Mouse (Mus musculus): ENCODE measurements at regions not wholly inside any gene's neighbourhood (a gene's known extent, or its start where the extent isn't known, plus 50 kb on each side); places are given as distances from the start of the nearest gene placed in this dataset.
A peak's percentile ranks its signal among the peaks of the same experiment; 100 is the strongest.
"Not testable (repeated sequence)": the region's sequence is repeated elsewhere in the genome, so short reads cannot be mapped to it uniquely, and the experiment has no call there.

GRCm38 (mm10) chr12:29280861-29281630 lies 247.1 kb upstream of the Myt1l start:
- DNase-seq (ENCODE audit: low spot score), result no peak

DNA sequence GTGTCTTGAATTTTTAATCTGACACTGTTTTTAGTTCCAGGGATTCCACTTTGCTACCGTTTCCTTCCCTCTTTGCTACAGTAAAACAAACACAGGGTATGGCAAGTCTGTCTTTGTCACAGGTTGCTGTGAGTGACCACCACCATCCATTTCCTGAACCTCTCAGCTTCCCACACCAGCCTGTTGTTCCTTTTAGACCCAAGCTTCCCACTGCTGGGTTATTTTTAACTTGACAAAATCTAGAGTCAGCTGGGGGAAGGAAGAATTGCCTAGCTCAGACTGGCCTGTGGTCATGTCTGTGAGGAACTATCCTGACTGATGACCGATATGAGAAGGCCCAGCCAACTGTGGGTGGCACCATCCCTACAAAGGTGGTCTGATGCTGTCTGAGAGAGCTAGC lies 239.4 kb upstream of the Myt1l start:
- no peak for DNase-seq (ENCODE audit: low spot score)

- DNase-seq (ENCODE audit: low spot score), result peak; percentile 96
Measured at GRCm38 (mm10) chr12:29290591-29291351, 237.4 kb upstream of the Myt1l start.

DNA sequence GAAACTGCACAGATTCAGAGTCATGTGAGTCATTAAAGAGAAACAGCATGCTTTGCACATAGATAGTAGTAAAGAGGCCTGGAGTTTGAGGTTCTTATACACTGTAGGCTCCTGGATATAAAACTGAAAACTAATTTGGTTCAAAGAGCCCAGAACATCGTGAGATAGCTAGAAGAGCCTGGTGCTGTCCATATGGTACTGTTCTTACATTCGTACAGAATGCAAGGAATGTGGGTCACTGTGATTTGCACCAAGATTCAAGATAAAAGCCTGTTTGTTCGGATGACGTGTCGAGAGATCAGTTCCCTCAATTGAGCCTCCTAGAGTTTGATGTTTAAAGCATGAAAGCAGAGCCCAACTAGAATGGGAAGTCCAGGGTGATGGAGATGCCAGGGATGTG lies 230.2 kb upstream of the Myt1l start:
- DNase-seq (ENCODE audit: low spot score), result no peak

- DNase-seq (ENCODE audit: low spot score), result no peak
Measured at GRCm38 (mm10) chr12:29315636-29316035, 212.5 kb upstream of the Myt1l start.

DNA sequence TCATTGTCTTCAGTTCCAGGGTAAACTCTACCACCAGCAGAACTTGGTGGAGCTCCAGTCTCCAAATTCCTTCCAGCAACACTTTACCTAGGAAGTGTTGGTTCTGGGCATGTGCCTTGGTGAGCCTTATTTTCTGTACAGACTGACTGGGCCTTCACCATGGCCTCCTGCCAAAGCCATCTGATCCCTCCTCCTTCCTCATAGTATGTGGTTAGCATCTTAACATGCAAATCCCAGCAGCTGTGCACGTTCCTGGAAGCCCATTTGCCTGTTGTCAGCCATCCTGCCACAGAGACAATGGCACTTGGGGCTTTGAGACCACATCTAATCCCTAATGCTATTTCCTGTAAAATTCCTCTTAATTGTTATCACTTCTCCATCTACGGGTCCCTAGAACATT lies 206.7 kb upstream of the Myt1l start:
- no peak for DNase-seq (ENCODE audit: low spot score)

DNA sequence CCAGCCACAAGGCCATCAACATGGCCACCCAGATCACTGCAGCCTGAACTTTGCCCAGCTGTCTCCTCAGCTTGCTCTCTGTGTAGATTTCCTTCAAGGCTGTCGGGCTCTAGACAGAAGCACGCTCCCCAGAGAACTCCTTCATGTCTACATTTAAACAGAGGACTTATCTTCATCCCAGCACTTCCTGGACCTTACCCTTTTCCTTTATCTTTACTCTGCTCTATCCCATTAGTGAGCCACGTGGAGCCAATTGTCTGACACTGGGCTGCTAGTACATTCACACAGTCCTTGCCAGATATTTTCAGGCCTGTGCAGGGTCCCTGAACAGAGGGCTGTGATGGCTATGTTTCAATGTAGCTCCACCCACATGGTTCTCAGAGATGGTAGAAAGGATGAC lies 204.7 kb upstream of the Myt1l start:
- DNase-seq (ENCODE audit: low spot score), result no peak

DNA sequence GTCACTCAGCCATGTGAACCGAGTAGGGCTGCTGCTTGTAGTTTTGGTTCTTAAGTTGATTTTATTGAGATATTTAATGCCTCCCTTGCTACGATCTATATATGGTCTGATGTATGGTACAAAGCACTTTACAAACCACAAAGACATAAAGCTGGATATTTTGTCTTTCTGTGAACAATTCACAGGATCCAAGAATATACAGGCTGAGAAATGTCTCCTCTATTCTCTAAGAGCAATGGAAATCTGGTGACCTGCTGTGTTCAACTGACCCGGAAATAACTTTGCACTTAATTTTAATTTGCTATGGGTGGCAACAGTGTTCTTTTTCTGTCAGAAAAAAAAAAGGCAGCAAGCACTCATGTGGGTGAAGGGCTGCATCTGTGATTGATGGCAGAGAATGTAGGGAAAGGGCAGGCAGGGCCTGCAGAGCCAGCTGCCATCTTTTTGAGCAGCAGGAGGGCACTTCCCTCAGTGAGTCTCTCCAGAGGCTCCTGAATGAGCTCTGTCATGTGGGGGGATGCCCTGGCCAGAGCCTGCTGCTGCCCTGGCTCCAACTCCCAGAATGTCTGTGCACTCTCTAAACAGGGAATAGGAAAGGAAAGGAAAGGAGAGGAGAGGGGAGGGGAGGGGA lies 192.2 kb upstream of the Myt1l start:
- DNase-seq (ENCODE audit: low spot score), result no peak

- no peak for DNase-seq (ENCODE audit: low spot score)
Measured at GRCm38 (mm10) chr12:29337336-29337735, 190.8 kb upstream of the Myt1l start.

DNA sequence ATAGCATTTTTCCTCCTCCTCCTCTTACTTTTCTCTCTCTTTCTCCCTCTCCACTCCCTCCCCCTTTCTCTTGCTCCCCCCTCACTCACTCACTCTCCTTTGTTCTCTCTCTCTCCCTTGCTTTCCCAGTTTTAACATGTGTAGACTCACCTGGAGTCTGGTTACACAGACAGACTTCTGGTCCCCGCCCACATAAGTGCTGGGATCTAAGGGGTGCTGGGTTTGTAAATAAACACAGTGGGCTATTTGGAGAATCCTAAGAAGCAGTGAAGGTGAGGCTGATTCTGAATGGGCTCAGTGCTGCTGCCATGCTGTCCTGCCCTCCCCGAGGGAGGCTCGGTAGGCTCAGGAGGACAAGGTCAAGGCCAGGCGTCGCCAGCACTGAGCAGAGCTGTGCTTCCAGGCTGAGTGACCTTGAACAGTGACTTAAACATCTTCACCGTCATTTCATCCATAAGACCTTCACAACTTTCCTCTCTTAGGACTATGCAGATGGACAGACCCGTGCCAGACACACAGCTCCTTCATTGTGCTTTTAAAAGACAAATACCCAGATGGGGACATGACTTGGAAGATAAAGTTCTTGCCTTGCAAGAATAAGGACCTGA lies 186.7 kb upstream of the Myt1l start:
- no peak for DNase-seq (ENCODE audit: low spot score)

DNA sequence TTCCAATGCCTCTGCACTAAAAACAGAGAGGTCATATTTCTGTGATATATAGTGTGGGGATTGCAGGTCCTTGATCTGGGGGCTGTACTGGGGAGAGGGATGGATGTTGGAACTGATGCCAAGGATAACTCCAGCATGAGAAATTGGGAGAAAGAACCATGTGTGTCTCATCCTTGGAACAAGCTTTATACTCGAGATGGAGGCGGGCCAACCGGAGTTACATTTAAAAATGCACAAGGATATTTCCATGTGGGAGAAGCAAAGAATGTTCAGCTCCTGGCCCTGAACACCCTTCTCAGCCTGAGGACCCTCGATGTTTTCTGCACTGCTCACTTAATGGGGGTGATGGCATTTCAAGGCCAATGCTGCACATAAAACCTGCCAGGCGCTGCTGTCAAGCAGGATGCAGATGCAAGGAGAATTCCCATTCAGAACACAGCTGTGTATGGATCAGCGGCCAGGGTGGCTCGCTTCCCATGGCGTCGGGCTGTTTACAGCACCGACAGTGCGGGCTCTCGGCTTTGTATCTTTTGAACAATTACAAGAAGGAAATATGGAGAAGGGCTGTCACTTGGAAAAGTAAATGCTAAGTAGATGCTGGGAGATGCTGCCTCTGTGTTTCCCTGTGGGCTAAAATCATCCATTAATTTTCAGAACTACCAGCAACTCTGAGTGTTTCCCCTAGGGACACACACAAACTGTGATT lies 184.9 kb upstream of the Myt1l start:
- no peak for DNase-seq (ENCODE audit: low spot score)

GRCm38 (mm10) chr12:29348698-29349097 lies 179.5 kb upstream of the Myt1l start:
- DNase-seq (ENCODE audit: low spot score), result no peak

- no peak for DNase-seq (ENCODE audit: low spot score)
Measured at GRCm38 (mm10) chr12:29349146-29349850, 178.9 kb upstream of the Myt1l start.

GRCm38 (mm10) chr12:29353777-29354496 lies 174.2 kb upstream of the Myt1l start:
- no peak for DNase-seq (ENCODE audit: low spot score)

DNA sequence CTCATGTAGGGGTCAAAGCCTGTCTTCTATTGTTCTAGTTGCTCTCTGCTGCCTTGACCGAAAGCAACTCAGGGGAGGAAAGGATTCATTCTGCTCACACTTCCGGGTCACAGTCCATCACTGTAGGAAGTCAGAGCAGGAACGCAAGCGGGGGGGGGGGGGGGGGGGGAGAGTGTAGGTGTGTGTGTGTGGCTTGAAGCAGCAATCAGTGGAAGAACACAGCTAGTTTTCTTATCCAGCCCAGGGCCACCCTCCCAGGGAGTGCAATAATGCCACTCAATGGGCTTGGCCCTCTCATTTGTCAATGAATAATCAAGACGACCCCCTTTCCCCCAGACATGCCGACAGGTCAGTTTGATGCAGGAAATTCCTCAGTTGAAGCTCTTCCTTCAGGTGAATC lies 173.4 kb upstream of the Myt1l start:
- peak; percentile 27 for DNase-seq (ENCODE audit: low spot score)

GRCm38 (mm10) chr12:29356681-29357397 lies 171.3 kb upstream of the Myt1l start:
- peak; percentile 19 for DNase-seq (ENCODE audit: low spot score)

DNA sequence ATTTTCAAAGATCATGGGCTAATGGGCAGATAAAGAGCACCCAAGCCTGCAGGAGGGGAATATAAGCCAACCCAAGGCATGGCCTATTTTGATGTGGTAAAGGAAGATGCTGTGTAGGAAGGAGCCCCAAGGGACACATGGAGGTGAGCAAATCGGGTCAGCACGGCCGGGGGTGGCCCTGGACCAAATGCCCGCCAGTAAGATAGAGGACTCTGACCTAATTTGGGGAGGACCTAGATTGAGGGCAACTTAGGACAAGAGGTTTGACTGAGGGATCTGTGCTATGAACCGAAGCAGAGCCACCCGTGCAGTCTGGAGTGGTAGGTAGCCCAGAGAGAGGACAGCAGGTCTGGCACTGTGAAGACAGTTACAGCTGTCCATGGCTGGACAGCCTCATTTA lies 166.9 kb upstream of the Myt1l start:
- DNase-seq (ENCODE audit: low spot score), result no peak

DNA sequence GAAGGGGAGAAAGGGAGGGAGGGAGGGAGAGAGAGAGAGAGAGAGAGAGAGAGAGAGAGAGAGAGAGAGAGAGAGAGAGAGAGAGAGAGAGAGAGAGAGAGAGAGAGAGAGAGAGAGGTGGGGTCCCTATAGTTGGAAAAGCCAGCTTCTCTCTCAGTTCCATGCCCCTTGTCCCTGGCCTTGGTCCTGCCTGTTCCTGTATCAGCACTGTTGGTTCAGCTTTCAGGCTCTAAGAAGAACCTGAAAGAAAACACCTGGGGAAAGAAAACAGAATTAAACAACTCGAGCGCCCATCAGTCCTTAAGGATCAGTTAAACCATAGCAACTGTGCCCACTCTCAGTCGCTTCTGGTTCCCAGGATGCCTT lies 160.5 kb upstream of the Myt1l start:
- not testable (repeated sequence) for DNase-seq (ENCODE audit: low spot score)

DNA sequence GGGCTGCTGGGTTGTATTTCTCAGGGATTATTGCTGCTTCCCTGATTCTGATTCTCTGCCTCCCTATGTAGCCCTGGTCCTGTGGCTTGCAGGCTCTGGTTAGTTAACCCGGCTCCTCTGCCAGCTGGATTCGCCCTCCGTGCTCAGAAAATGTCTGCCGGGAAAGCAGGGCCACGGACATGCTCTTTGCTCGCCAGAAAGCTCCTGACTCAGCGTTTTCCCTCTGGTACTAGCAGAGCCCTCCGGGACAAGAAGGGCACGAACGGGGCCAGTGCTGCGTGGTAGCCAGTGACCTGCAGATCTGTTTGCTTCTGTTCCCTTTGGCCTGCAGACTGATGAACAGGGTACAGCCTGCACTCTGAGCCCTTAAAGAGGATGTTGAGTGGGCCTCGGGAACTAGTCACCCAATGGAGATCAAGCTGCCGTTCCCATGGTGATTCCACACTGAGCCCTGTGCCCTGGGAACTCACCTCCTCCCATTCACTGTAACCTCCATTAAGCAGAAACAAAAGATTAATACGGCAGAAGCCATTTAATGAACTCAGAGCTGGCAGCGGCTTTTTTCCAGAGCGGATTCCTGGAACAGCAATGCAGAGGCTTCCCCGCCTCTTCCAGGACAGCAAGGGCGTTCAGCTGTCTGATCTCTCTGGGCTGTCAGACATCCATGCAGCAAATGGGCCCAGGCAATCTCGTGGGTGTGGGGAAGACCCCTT lies 159.9 kb upstream of the Myt1l start:
- no peak for DNase-seq (ENCODE audit: low spot score)

DNA sequence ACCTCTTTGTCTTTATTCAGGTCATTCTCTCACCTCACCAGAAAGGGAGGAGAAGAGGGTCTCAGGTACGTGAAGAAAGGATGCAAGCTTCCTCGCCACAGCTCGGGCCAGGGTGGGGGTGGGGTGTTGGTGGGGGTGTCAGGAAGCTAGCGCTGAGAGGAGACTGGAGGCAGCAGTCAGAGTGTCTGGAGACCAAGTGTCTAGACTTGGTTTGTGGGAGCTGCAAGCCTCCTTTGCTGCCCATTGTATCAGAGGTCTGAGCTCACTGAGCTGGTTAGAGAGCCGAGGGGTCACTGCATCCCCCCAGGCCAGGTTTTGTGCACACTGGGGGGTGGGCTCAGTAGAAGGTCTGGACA lies 159.4 kb upstream of the Myt1l start:
- DNase-seq (ENCODE audit: low spot score), result no peak

Measured in yolk sac, embryonic 10.5 days (tissue).